Mouse (Mus musculus) embryonic facial prominence, embryonic 12.5 days (tissue): ENCODE data around the gene Klf7. TPM values are rescaled to one million over a fixed set of nuclear protein-coding genes. Genes with fewer than 3 reads are reported as not detected.
"Not testable (repeated sequence)": the region's sequence is repeated elsewhere in the genome, so short reads cannot be mapped to it uniquely, and the experiment has no call there.

Experiments used
- ATAC-seq: fragments of 200-750 bp; cut with Nextera tagmentation; 2 replicates; pipeline ENCODE4 v1.8.0; 2017; ENCODE audit not compliant: insufficient number of reproducible peaks, insufficient read depth, low FRiP score, low TSS enrichment
- H3K27ac ChIP-seq: fragments of 300-500 bp; sonication (generic); 2 replicates; pipeline ENCODE4 v1.5.1; 2016; ENCODE audit warnings: mild to moderate bottlenecking
- H3K27me3 ChIP-seq: fragments of 300-500 bp; sonication (generic); 2 replicates; pipeline ENCODE4 v1.6.1; 2016; ENCODE audit warnings: mild to moderate bottlenecking, moderate library complexity
- H3K36me3 ChIP-seq: fragments of 300-500 bp; sonication (generic); 2 replicates; pipeline ENCODE4 v1.6.1; 2016; ENCODE audit warnings: mild to moderate bottlenecking
- H3K4me1 ChIP-seq: fragments of 300-500 bp; sonication (generic); 2 replicates; pipeline ENCODE4 v1.6.1; 2016
- H3K4me2 ChIP-seq: fragments of 300-500 bp; sonication (generic); replicated peaks from 2 replicates; pipeline ENCODE4 v1.6.1; 2016; ENCODE audit warnings: mild to moderate bottlenecking, moderate library complexity
- H3K4me3 ChIP-seq: fragments of 300-500 bp; sonication (generic); 2 replicates; pipeline ENCODE4 v1.5.1; 2016; ENCODE audit warnings: mild to moderate bottlenecking
- H3K9ac ChIP-seq: fragments of 300-500 bp; sonication (generic); 2 replicates; pipeline ENCODE4 v1.6.1; 2016; ENCODE audit warnings: mild to moderate bottlenecking, moderate library complexity
- H3K9me3 ChIP-seq: fragments of 300-500 bp; sonication (generic); 2 replicates; pipeline ENCODE4 v1.6.1; 2016; ENCODE audit warnings: mild to moderate bottlenecking, moderate library complexity
- WGBS: fragments of 180-500 bp; shearing (Covaris S2); methylation state at CpG from one replicate; pipeline ENCODE4 v1.1.7; 2016; 5-methylcytosine and 5-hydroxymethylcytosine counted together
- polyA plus RNA-seq: library from polyadenylated mRNA; unstranded; fragments of >200 nt; fragmentation: Nextera tagmentation; extraction: Ambion mirVana; gene quantifications from 2 replicates; pipeline ENCODE4 v1.2.1, GENCODE M21; 2016

Gene Klf7
- polyA plus RNA-seq, 1 experiment from 2014 or later = 23.3 TPM

- 8% methylated on average over 7 of the region's 7 CpGs for WGBS
- H3K9me3 ChIP-seq = no peaks in the 10 kb centered on the region
- peak overlapping the region; percentile 100 for H3K27ac ChIP-seq
- ATAC-seq = no peak
- peaks cover 20% of the 10 kb centered on the region for H3K4me1 ChIP-seq
- no peaks in the 10 kb centered on the region for H3K27me3 ChIP-seq
- H3K9ac ChIP-seq = peak overlapping the region; percentile 73
- peak overlapping the region; percentile 58 for H3K4me3 ChIP-seq
- peak overlapping the region; percentile 73 for H3K4me2 ChIP-seq
- H3K36me3 ChIP-seq = no peaks in the 10 kb centered on the region
Observed at GRCm38 (mm10) chr1:64119358-64119794, 2.7 kb downstream of the Klf7 start.

GRCm38 (mm10) chr1:64118285-64119170 is 3.6 kb downstream of the Klf7 start:
- Histone ChIP-seq H3K27me3 (no peaks in the 10 kb centered on the region), H3K4me2 (peak overlapping the region; percentile 73), H3K4me1 (peaks cover 20% of the 10 kb centered on the region), H3K36me3 (no peaks in the 10 kb centered on the region), H3K27ac (no peak overlapping the region), H3K9ac (peak overlapping the region; percentile 73), H3K9me3 (no peaks in the 10 kb centered on the region), H3K4me3 (peak overlapping the region; percentile 58)
- 35% methylated on average over 6 of the region's 6 CpGs for WGBS
- no peak for ATAC-seq

DNA sequence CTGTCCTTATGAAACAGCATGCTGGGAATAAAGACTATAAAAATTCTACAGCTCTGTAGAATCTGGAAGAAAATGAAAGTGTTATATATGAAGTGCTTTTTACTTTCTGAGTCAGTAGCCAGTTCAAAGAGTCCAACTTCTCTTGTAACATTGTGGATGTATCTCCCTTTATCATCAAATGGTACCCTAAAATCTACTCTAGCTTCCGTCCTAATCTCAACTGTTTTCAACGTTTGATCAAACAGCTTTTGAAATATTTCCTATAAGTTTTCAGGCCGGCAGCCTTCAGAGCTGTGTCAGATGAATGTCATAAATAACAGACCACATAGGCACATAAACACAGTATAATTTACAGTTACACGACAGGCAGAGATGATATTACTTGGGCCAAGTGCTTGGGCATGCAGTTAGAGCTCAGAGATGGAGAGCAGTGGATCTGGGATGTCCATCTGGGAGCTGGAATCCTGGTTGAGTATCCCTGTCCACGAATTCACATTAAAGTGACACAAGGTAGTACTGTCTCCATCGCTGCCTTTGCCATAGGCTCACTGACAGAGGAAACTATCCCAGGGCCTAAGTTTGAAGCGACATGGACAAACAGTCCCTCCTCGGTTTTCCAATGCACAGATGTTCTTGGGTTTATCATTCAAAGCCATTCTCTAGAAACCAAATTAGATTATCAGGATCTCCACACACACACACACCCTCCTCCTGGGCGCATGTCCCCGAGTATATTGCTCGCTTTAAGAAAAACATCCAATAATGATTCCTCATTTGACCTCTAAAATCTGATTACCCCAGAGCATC is 4.4 kb downstream of the Klf7 start:
- Histone ChIP-seq H3K4me1 (peaks cover 20% of the 10 kb centered on the region), H3K9ac (no peak overlapping the region), H3K4me2 (peak overlapping the region; percentile 73), H3K4me3 (no peak overlapping the region), H3K27ac (no peak overlapping the region), H3K36me3 (no peaks in the 10 kb centered on the region), H3K9me3 (no peaks in the 10 kb centered on the region), H3K27me3 (no peaks in the 10 kb centered on the region)
- ATAC-seq = no peak
- WGBS = 78% methylated on average over 11 of the region's 11 CpGs

- peaks cover 20% of the 10 kb centered on the region for H3K4me1 ChIP-seq
- no peak overlapping the region for H3K4me2 ChIP-seq
- no peak overlapping the region for H3K4me3 ChIP-seq
- ATAC-seq = no peak
- H3K27ac ChIP-seq = no peak overlapping the region
- H3K9me3 ChIP-seq = no peaks in the 10 kb centered on the region
- H3K9ac ChIP-seq = no peak overlapping the region
- WGBS = 74% methylated on average over 6 of the region's 6 CpGs
- H3K27me3 ChIP-seq = no peaks in the 10 kb centered on the region
- no peaks in the 10 kb centered on the region for H3K36me3 ChIP-seq
Observed at GRCm38 (mm10) chr1:64116746-64117455, 5.2 kb downstream of the Klf7 start.

DNA sequence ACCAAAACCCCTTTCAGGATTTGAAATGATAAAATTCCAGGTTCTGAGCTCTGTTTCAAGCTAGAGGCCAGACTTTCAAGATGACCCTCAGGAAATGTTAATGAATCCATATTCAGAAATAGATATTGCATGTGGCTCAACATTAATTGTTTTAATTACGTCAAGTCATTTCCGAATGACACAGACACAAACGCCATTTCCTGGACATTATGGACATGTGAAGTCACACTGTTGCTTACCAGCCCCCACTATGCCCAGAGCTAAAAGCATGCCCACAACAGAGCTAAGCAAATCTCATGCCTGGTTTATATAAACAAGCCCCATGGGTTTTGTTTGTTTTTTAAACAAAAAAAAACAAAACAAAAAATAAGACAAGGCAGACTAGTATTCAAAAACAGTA is 7.5 kb downstream of the Klf7 start:
- ATAC-seq = no peak
- Histone ChIP-seq H3K27ac (no peak overlapping the region), H3K4me1 (peaks cover 14% of the 10 kb centered on the region), H3K4me2 (no peak overlapping the region), H3K9ac (no peak overlapping the region), H3K36me3 (no peaks in the 10 kb centered on the region), H3K4me3 (no peak overlapping the region), H3K9me3 (no peaks in the 10 kb centered on the region), H3K27me3 (no peaks in the 10 kb centered on the region)
- WGBS = 84% methylated on average over 3 of the region's 3 CpGs

- not testable (repeated sequence) for H3K36me3 ChIP-seq, H3K4me1 ChIP-seq, H3K4me3 ChIP-seq, H3K9ac ChIP-seq, H3K9me3 ChIP-seq, ATAC-seq, H3K4me2 ChIP-seq, H3K27ac ChIP-seq, H3K27me3 ChIP-seq
- 97% methylated on average over 3 of the region's 3 CpGs for WGBS
Observed at GRCm38 (mm10) chr1:64108653-64109052, 13.4 kb downstream of the Klf7 start.

- H3K27ac ChIP-seq = no peak overlapping the region
- H3K4me3 ChIP-seq = no peak overlapping the region
- no peak overlapping the region for H3K4me2 ChIP-seq
- whole genome bisulfite sequencing = 60% methylated on average over 7 of the region's 7 CpGs
- H3K4me1 ChIP-seq = peaks cover 6% of the 10 kb centered on the region
- H3K36me3 ChIP-seq = no peaks in the 10 kb centered on the region
- no peaks in the 10 kb centered on the region for H3K27me3 ChIP-seq
- no peaks in the 10 kb centered on the region for H3K9me3 ChIP-seq
- no peak overlapping the region for H3K9ac ChIP-seq
- ATAC-seq = no peak
Observed at GRCm38 (mm10) chr1:64107526-64107925, 14.6 kb downstream of the Klf7 start.

- Histone ChIP-seq H3K27ac (no peak overlapping the region), H3K36me3 (no peaks in the 10 kb centered on the region), H3K4me1 (peaks cover 11% of the 10 kb centered on the region), H3K4me2 (no peak overlapping the region), H3K9ac (no peak overlapping the region), H3K9me3 (no peaks in the 10 kb centered on the region), H3K27me3 (no peaks in the 10 kb centered on the region), H3K4me3 (no peak overlapping the region)
- 33% methylated on average over 5 of the region's 5 CpGs for WGBS
- ATAC-seq = 0 out of 2 replicates have a peak, but pooled peaks have one; percentile 28
Observed at GRCm38 (mm10) chr1:64106127-64106526, 16.0 kb downstream of the Klf7 start.

- no peak overlapping the region for H3K4me2 ChIP-seq
- no peak for ATAC-seq
- H3K27me3 ChIP-seq = no peaks in the 10 kb centered on the region
- no peak overlapping the region for H3K9ac ChIP-seq
- H3K4me3 ChIP-seq = no peak overlapping the region
- WGBS = 85% methylated on average over 7 of the region's 7 CpGs
- H3K36me3 ChIP-seq = no peaks in the 10 kb centered on the region
- no peaks in the 10 kb centered on the region for H3K9me3 ChIP-seq
- no peak overlapping the region for H3K27ac ChIP-seq
- peaks cover 11% of the 10 kb centered on the region for H3K4me1 ChIP-seq
Observed at GRCm38 (mm10) chr1:64105181-64105646, 16.9 kb downstream of the Klf7 start.

DNA sequence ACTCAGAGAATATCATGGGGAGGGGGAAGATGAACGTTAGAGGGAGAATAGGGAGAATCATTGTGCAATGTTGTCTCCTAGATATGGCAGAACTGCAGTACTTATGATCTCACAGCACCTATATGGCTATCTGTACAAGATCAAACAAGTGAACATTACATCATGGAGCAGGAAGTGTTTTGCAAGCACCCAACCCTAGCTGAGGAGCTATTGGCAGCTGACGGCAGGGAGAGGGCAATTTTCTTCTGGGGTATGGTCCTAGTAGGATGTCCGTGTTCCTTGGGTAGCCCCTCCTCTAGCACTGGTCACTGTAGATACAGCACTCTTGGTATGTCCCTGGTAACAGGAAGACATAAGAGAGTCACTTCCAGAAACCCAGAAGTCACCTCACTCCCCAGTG is 17.4 kb downstream of the Klf7 start:
- Histone ChIP-seq H3K9me3 (no peaks in the 10 kb centered on the region), H3K36me3 (no peaks in the 10 kb centered on the region), H3K27ac (no peak overlapping the region), H3K9ac (no peak overlapping the region), H3K4me3 (no peak overlapping the region), H3K4me1 (peaks cover 11% of the 10 kb centered on the region), H3K27me3 (no peaks in the 10 kb centered on the region), H3K4me2 (no peak overlapping the region)
- ATAC-seq = no peak
- 89% methylated on average over 3 of the region's 3 CpGs for WGBS

GRCm38 (mm10) chr1:64101331-64101730 is 20.8 kb downstream of the Klf7 start:
- no peak for ATAC-seq
- no peaks in the 10 kb centered on the region for H3K9me3 ChIP-seq
- no peaks in the 10 kb centered on the region for H3K36me3 ChIP-seq
- no peak overlapping the region for H3K9ac ChIP-seq
- peaks cover 24% of the 10 kb centered on the region for H3K4me1 ChIP-seq
- no peak overlapping the region for H3K4me2 ChIP-seq
- no peak overlapping the region for H3K27ac ChIP-seq
- H3K27me3 ChIP-seq = no peaks in the 10 kb centered on the region
- WGBS = 48% methylated on average over 3 of the region's 3 CpGs
- no peak overlapping the region for H3K4me3 ChIP-seq
